Mouse (Mus musculus) ovary, postnatal 36 days (tissue): Measurements from ENCODE around the gene Fam53b.
A peak's percentile ranks its signal among the peaks of the same experiment; 100 is the strongest.

Source experiments
- DNase-seq: peaks from one replicate; pipeline ENCODE4 v3.0.0; 2022; ENCODE audit warnings: low spot score, mixed read lengths

Fam53b gene

GRCm38 (mm10) chr7:132767233-132767998 is 46.3 kb downstream of the Fam53b start:
- no peak for DNase-seq

DNA sequence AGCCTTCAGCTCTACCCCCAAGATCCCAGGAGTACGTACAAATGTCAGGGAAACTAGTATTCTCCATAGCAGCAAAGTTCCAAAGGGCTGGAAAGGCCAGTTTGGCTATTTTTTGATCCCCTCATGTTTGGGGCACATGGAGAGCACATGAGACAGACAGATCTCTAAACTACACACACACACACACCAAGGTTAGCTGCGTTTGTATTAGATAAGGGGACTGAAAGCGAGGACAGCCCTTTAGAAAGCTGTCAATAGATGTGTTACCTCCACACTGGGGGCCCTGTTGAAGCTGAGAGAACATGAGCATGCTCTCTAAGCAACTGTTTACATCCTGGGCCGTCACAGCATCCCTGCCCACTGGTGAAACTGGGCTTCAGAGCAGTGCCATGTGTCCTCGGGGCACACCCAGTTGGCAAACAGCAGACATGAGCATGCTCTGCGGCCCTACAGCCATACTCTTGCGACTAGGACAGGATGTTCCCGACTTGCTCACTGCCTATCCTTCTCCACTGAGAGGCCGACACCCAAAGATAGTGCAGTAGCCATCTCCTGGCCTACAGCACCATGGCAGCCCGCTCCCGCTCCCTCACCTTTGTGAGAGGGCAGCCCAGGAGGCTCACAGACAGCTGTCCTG is 47.3 kb downstream of the Fam53b start:
- DNase-seq: no peak

GRCm38 (mm10) chr7:132765629-132766186 is 48.0 kb downstream of the Fam53b start:
- DNase-seq: no peak

DNA sequence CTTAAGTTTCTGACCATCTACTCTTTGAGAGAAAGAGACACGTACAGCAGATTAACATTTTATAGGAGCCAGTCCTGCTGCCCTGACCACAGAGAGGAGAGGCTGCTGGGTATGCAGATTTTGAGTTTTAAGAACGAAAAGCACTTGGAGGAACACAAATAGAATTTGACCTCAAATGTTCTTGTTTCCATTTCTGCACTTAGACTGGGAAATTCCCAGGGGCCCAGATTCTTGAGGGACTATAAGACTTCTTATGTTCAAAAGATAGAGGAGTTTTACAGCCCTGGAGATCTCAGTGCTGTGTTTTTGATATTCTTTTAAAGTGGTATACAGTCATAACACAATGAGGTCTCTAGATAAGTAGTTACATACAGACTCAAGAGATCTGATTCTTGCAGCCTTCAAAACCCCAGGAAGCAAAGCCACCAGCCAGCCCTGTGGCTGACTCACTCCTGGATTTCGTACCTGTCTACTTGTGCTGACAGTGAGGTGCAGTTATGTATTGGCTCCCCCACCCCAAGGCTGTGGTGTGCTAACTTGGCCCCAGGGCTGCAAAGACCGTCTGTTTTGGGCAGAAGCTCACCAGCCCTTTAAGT is 48.7 kb downstream of the Fam53b start:
- no peak for DNase-seq

- no peak for DNase-seq
Measured at GRCm38 (mm10) chr7:132764314-132764713, 49.4 kb downstream of the Fam53b start.

GRCm38 (mm10) chr7:132763911-132764310 is 49.8 kb downstream of the Fam53b start:
- DNase-seq: no peak

DNA sequence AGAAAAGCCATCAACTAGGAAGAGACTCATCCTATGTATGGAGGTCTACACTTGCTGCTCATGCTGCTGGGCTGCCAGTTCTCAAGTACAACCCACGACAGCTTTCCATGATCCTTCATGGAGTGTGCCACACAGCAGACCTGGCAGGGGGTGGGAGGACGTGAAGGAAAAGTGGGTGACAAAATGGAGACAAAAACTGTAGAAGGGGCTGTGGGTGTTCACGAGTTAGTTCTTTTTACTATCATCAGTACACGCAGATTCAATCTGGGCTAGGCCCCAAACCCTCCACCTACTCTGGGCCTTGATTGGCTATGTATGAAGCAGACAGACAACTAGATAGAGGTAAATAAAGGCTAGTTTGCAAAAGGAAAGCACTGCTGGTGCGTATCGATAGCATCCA is 50.3 kb downstream of the Fam53b start:
- DNase-seq: no peak

- DNase-seq: no peak
Measured at GRCm38 (mm10) chr7:132761409-132761808, 52.3 kb downstream of the Fam53b start.

- no peak for DNase-seq
Measured at GRCm38 (mm10) chr7:132760589-132761180, 53.0 kb downstream of the Fam53b start.

GRCm38 (mm10) chr7:132759926-132760325 is 53.8 kb downstream of the Fam53b start:
- DNase-seq: no peak

GRCm38 (mm10) chr7:132759405-132759891 is 54.2 kb downstream of the Fam53b start:
- DNase-seq: no peak

DNA sequence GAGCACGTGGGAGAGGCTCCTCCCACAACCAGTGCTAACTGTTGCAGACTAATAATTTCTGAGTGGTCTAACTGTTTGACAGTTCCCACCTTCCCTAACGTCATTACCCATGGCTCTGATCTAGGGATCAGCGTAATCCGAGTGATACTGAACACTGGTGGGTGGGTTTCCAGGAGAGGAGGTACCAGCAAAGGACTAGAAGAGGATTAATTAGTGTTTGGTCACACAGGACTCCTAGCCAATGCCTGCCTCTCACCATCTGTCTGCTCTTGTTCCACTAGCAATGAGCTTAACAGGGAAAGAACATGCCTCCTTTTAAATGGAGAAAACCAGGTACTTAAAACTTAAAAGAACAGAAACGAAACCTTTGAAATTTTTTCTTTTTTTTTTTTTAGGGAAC is 54.8 kb downstream of the Fam53b start:
- no peak for DNase-seq

DNA sequence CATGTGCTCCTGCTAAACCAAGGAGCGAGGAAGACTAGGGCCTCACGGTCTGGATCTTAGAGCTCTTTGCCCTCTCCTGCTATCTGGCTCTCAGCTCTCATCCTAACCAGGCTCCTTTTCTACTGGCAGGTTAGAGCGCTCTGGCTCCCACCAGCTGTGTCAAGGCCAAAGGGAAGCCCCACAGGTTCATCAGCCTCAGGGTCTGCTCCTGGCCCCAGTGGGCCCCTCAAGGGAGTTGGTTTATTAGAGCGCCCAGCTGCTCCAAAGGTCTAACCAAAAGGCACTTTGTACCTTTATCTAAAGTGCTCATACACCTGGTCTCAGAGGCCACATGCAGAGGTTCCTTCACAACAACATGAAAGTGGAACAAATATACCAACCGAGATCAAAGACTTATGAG is 57.4 kb downstream of the Fam53b start:
- no peak for DNase-seq

GRCm38 (mm10) chr7:132754389-132754750 is 59.3 kb downstream of the Fam53b start:
- DNase-seq: peak; percentile 48

- DNase-seq: no peak
Measured at GRCm38 (mm10) chr7:132753518-132754388, 59.9 kb downstream of the Fam53b start.

DNA sequence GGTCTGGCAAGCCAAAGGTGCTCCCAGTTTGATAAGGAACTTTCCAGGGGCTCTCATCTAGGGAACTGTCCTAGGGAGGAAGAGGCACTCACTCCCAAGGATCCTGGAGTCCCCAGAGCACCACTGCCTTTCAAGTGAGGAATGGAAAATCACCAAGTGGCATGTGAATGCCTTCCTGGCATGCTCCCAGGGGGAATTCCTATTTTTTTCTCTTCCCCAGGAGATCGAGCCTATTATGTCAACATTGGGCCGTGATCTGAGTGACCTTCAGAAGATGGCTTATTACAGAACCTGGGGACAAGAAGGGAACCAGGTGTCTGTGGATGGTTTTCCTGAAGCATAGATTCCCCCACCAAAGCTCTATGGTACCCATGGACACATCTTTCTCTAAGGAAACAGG is 62.0 kb downstream of the Fam53b start:
- no peak for DNase-seq

DNA sequence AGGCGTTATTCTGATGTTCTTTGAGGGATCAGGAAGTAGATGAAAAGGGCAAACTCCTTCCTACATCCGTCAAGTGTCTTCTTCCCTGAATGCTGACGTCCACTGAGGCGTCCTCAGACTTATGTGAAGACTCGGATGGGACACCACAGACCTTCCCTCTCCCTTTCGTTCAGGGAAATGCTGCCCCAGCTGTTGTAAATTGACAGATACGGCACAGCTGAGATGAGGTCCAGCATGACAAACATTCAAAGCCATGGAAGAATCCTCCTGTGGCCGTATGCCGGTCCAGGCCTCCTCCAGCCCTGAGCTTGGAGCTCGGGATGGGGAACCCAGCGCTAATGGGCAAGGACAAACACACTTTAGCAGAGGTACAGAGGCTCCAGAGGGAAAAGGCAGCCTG is 64.2 kb downstream of the Fam53b start:
- no peak for DNase-seq

GRCm38 (mm10) chr7:132748076-132748769 is 65.5 kb downstream of the Fam53b start:
- DNase-seq: no peak

GRCm38 (mm10) chr7:132747096-132747495 is 66.6 kb downstream of the Fam53b start:
- no peak for DNase-seq

- no peak for DNase-seq
Measured at GRCm38 (mm10) chr7:132742912-132743311, 70.8 kb downstream of the Fam53b start.

DNA sequence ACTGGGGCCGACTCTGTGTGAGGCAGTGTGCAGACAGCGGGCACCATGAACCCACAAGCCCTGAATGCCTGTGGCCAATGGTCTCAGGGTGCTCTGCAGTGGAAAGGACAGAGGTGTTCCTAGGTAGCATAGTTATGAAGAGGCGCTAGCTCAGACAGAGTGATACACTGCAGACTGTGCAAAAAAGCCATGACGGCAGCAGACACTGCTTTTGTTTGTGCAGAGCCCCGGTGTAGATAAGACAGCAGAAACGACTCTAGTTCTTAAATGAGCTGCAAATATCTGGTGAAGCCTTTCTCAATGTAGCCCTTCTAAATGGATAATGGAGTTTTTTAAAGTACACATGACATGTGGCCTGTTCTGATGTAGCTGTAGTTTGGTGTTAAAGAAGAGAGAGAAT is 73.9 kb downstream of the Fam53b start:
- no peak for DNase-seq
